Mouse (Mus musculus) megakaryocyte progenitor cell, adult 5-6 weeks (primary cell): ENCODE measurements around the gene Sh3bp4. TPM values are rescaled to one million over a fixed set of nuclear protein-coding genes. Genes with fewer than 3 reads are reported as not detected.

Experiments
- ATAC-seq: replicated peaks from 2 replicates; pipeline ENCODE4 v1.8.0; 2016; ENCODE audit warnings: mild to moderate bottlenecking, moderate TSS enrichment, inconsistent platforms; ENCODE audit not compliant: poor library complexity
- total RNA-seq, 2 experiments: library from RNA; stranded (forward) in 1 of 2; stranded (reverse) in 1 of 2; fragments of 157-497, 149-512 nt in 1 of 2; fragments of 200-1000 nt in 1 of 2; gene quantifications; 2 replicates each; pipeline versions ENCODE4 v1.2.3 to v1.2.4; 2015 to 2017

Gene Sh3bp4
- total RNA-seq, 2 experiments from 2014 or later = 0.27 TPM; not detected in 1

DNA sequence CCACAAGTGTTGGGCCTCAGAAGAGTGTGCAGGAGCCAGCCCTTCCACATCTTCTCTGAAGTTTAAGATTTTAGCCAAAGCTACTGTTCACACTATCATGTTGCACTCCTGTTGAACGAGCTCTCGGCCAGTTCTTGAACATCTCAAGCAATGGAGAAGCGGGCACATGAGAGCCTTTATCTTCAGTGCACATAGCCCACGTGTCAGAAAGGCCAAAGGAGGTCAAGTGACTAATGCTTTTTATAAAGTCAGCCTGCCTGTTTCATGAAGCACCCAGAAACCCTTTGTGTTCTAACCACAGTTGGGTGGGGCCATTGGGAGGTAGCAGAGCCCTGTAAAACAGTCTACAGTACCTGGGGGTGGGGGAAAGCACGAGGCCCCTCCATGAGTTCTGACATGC, 52.2 kb downstream of the Sh3bp4 start:
- ATAC-seq = no peak

DNA sequence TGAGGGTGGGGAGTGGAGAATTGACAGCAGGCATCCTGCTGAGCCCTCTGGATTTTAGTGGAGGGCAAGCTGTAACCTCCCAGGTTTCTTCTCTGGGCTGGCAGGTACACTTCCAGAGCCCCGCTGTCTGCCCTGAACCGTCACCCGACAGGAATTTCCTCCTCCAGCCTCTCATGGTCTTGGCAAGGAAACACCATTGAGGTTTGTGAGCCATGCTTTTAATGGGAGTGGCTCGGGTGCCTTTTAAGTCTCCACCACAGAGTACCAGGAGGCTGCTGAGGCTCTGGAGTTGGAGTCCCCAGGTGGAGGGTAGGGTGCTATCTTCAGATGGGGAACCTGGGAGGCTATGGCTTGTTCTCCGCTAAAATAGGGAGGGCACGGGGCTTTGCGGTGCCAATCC, 53.9 kb downstream of the Sh3bp4 start:
- ATAC-seq = no peak

- ATAC-seq = no peak
These were observed 56.9 kb downstream of the Sh3bp4 start for GRCm38 (mm10) chr1:89127163-89127562.

DNA sequence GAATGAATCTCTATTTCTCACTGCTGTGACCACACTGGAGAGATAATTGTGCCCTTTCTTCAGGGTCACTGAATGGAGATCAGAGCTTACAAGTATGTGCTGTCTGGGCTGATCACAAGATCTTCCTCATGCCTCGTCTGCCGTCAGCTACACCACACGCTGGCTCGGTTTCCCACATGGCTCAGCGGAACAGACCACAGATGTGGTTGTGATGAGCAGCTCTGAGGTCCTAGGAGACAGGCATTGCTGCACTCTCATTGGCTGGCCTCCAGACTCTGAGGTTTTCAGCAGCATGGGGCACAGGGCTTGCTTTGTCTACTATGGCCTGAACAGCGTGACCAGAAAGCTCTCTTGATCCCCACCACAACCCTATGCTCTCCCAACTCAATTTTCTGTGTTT, 60.2 kb downstream of the Sh3bp4 start:
- ATAC-seq = no peak; the same call in 1 of the 2 replicates

DNA sequence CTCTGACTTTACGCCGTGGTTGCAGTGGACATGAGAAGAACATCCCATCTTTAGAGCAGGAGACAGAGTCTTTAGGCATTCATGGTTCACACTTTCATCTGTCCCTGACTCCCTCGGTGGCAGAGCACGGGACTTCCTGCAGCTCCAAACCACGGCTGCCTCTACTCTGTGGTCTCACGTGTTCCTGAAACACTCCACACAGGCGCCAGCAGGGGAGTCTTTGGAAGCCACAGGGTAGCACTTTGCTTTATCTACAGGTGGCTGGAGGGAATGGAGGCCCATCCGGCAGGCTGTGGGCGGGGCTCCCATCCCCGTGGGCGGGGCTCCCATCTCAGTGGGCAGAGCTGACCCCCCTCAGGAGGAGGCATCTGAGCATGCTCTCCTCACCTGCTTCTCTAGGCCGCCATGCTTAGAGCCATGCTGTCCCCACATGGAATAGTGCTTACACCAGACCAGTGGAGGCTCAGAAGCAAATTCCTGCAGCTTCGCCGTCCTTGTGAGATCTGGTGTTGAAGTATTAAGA, 60.9 kb downstream of the Sh3bp4 start:
- no peak for ATAC-seq

- no peak for ATAC-seq
These were observed 61.5 kb downstream of the Sh3bp4 start for GRCm38 (mm10) chr1:89131707-89132106.

- ATAC-seq = no peak
These were observed 63.1 kb downstream of the Sh3bp4 start for GRCm38 (mm10) chr1:89133266-89133665.

GRCm38 (mm10) chr1:89133717-89134116, 63.5 kb downstream of the Sh3bp4 start:
- no peak for ATAC-seq

GRCm38 (mm10) chr1:89136089-89136811, 66.0 kb downstream of the Sh3bp4 start:
- no peak for ATAC-seq

DNA sequence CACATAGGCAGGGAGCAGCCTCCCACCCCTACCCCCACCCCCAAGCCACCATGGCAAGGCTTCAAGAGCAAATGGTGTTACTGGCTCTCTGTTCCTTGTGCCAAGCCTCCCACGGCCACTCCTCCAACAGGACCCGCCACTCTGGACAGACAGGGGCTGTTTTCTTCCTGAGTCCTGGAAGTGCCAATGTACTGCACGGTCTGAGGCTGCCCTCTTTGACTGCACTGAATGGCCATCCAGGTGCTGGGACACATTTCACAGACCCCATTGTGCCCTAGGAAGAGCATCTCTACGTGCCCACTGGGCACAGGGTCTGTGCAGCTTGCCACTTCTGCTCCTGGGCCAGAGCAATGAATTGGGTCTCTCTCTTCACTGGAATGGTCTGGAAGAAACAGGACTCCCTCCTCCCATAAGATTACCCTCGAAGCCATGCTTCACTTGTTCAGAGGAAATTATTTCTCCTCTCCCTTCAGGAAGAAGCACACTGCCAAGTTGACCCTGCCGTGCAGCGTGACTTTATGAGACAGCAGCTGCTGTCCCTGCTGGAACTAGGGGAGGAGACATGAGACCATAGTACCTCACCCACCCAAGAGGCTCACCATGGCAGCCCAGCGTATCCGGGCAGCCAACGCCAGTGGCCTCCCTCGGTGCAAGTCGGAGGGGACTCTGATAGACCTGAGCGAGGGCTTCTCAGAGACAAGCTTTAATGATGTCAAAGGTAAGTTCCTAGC, 67.0 kb downstream of the Sh3bp4 start:
- no peak for ATAC-seq

DNA sequence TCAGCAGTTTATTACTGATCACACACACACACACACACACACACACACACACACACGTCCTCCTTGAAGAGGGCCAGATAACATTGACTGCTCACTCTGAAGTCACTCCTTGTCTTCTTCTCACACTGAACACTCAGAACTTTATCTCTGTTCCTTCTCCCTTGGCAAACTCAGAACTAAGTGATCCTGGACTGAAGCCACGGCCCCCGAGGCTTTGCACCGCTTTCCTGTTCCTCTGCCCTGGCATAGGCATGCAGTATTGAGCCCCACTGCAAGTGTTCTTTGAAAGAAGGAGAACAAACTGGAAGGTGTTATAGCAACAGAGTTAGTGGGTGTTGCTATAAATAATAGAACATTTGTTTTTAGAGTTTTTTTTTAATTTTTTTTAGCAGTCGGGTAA, 68.1 kb downstream of the Sh3bp4 start:
- ATAC-seq = 0 out of 2 replicates have a peak, but pooled peaks have one; percentile 23

DNA sequence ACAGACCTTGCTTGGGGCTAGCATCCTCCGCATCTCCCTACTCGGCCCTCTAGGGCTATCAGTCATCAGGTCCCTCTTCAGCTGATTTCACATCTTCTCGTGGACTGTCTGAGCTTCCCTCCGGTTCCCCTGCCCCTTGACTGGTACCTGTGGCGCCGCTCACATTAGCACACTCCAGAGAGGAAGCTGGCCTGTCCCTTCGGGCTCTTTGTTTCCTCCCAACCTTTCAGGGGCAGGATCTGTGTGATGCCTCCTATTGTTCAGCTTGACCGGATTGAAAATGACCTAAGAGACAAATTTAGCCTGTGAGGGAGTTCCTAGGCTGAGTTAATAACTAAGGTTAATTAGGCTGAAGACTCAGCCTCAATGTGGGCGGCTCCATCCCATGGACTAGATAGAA, 69.9 kb downstream of the Sh3bp4 start:
- ATAC-seq = no peak

DNA sequence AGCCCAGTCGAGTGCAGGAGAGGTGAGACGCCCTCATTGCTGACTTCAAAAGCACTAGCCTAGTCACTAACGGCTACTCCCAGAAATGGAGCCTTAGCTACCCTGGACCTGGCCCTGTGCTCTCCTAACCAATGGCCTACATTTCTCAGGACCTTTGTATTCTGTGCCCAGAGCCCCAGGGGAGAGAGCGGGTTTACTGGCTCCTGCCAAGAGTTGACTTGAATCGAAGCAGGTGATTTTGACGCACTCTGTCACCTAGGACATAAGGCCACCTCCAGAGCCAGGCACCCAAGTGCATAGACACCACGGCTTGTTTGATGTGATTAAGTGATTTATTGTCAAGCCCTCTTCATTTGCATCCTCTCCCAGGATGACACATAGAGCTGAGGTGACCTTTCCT, 80.9 kb downstream of the Sh3bp4 start:
- ATAC-seq = no peak

- ATAC-seq = no peak
These were observed 82.4 kb downstream of the Sh3bp4 start for GRCm38 (mm10) chr1:89152576-89152975.

DNA sequence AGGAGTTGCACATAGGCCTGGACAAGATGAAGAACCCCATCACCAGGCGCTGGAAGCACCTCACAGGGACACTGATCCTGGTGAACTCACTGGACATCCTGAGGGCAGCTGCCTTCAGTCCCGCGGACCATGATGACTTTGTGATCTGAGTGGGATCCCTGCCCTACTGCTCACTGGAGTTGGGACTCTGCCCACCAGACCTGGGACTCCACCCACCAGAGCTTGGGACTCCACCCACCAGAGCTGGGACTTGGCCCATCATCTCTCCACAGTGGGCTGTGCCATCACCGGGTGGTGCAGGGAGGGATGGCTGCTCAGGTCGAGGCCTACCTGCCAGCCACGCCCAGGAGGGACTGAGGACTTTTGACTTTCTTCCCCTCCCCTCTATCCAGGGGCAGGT, 83.0 kb downstream of the Sh3bp4 start:
- no peak for ATAC-seq

GRCm38 (mm10) chr1:89163483-89163882, 93.3 kb downstream of the Sh3bp4 start:
- ATAC-seq = no peak

DNA sequence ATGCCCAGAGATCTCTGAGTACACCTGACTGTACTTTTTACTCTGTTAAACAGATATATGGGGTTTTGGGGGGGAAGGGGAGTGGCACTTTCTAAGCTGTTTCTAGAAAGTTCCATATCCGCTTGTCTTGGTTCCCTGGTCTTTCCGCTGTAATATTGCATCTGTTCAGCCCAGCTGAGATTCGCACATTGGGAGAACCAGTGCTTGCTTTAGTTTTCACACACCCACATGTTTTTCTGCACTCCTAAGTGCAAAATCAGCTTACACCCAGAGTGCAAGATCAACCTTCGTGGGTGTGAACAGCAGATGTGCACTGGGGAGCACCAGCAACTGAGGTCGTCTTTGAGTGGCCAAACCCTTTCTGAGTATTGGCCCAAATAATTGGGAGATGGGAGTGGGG, 94.1 kb downstream of the Sh3bp4 start:
- ATAC-seq = no peak

DNA sequence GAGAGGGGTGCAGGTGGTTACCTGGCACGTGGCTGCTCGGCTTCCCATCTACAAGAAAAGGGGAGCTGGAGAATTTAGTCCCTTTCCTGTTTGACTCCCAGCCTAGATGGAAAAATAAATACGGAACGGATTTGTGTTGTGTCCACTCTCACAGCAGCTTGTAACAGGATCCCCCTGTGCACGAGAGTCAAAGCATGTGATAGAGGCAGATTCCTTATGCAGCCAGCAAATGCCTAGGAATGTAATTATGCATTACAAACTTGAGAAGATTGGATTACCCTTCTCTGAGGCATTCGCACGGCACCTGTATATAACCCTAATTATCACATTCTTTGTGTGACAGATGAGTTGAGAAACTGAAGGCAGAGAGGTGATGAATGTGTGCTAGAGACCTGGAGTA, 94.5 kb downstream of the Sh3bp4 start:
- ATAC-seq = no peak

GRCm38 (mm10) chr1:89166814-89167249, 96.6 kb downstream of the Sh3bp4 start:
- no peak for ATAC-seq

DNA sequence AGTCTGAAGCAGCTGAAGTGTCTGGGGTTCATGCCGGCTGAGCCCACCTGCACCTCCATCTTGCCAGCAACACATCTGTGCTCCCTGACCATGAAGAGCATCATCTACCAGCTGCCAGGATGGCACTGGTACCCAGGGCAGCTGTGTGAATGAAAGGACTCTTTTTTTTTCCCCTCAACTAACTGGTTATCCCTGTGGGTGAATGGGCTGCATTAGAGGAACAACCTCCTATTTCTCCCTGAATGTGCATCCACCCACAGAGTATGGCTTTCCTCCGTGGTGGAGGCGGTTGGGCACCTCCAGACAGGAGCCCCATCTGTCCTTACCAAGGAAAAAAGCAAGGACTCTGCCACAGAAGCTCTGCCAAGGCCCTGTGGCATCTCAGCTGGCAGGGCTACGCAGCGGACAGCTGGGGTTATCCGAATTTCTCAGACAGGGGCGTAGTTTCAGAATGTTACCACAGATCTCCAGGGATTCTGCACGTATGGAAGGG, 101.1 kb downstream of the Sh3bp4 start:
- no peak for ATAC-seq

DNA sequence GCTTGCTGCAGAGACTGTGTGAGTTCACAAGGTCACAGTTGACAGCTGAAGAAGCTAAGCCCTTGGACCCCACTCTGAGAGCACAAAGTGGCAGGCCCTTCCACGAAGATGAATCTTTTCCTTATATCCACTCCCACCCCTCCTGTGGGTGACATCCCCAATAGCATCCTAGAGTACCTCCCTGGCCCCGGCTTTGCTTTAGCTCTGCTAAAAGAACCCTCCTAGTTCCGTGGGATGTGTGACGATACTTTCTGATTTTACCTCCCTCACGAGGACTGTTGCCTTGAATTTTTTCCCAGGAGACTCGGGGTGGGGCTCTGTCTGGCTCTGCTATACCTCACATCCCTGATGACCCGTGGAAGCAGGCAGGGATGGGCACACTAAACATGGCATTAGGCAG, 104.4 kb downstream of the Sh3bp4 start:
- ATAC-seq = no peak

GRCm38 (mm10) chr1:89175355-89175754, 105.1 kb downstream of the Sh3bp4 start:
- ATAC-seq = 0 out of 2 replicates have a peak, but pooled peaks have one; percentile 31
